Mouse (Mus musculus) cortical plate, adult 2 months (tissue): ENCODE results near the gene Kremen1.

Experiments
- CTCF ChIP-seq: fragments of 200-500 bp; IDR thresholded peaks from 2 replicates; pipeline ENCODE4 v1.5.1; 2011; ENCODE audit warnings: mild to moderate bottlenecking, control low read depth, low read length; ENCODE audit not compliant: insufficient read depth; ENCODE audit errors: extremely low read depth
- POLR2A ChIP-seq: fragments of 200-500 bp; IDR thresholded peaks from 2 replicates; pipeline ENCODE4 v1.6.1; 2011; ENCODE audit warnings: mild to moderate bottlenecking, low read length, control low read depth; ENCODE audit not compliant: insufficient read depth; ENCODE audit errors: extremely low read depth

- no peak for TF ChIP-seq POLR2A
- TF ChIP-seq CTCF, result no peak
Observed at GRCm38 (mm10) chr11:5192840-5193575, 68.3 kb downstream of the Kremen1 start.
